Mouse (Mus musculus) hindbrain, embryonic 14.5 days (tissue): ENCODE measurements around the gene Oca2. TPM values are rescaled to one million over a fixed set of nuclear protein-coding genes. Genes with fewer than 3 reads are reported as not detected.
A peak's percentile ranks its signal among the peaks of the same experiment; 100 is the strongest.

Experiments
- ATAC-seq: fragments of 200-750 bp; cut with Nextera tagmentation; 2 replicates; pipeline ENCODE4 v1.8.0; 2017; ENCODE audit warnings: moderate number of reproducible peaks, mild to moderate bottlenecking, moderate TSS enrichment, moderate library complexity; ENCODE audit not compliant: low FRiP score
- DNase-seq: peaks from one replicate; pipeline ENCODE4 v3.0.0-alpha.2; 2015; ENCODE audit warnings: low spot score
- H3K27ac ChIP-seq: fragments of 300-500 bp; sonication (generic); 2 replicates; pipeline ENCODE4 v1.5.1; 2014; ENCODE audit warnings: mild to moderate bottlenecking, moderate library complexity
- H3K27me3 ChIP-seq: fragments of 300-500 bp; sonication (generic); 2 replicates; pipeline ENCODE4 v1.6.1; 2014; ENCODE audit warnings: mild to moderate bottlenecking, low read length, mixed read lengths; ENCODE audit not compliant: control insufficient read depth, insufficient read depth
- H3K36me3 ChIP-seq: fragments of 300-500 bp; sonication (generic); replicated peaks from 2 replicates; pipeline ENCODE4 v1.6.1; 2014; ENCODE audit not compliant: control insufficient read depth, insufficient read depth
- H3K4me1 ChIP-seq: fragments of 300-500 bp; sonication (generic); replicated peaks from 2 replicates; pipeline ENCODE4 v1.6.1; 2014; ENCODE audit warnings: antibody characterized with exemption, low read length, mixed read lengths; ENCODE audit not compliant: control insufficient read depth, insufficient read depth
- H3K4me2 ChIP-seq: fragments of 300-500 bp; sonication (generic); replicated peaks from 2 replicates; pipeline ENCODE4 v1.6.1; 2014; ENCODE audit warnings: mild to moderate bottlenecking, moderate library complexity
- H3K4me3 ChIP-seq: fragments of 300-500 bp; sonication (generic); replicated peaks from 2 replicates; pipeline ENCODE4 v1.5.1; 2014; ENCODE audit warnings: mild to moderate bottlenecking, low read length
- H3K9ac ChIP-seq: fragments of 300-500 bp; sonication (generic); 2 replicates; pipeline ENCODE4 v1.6.1; 2014
- H3K9me3 ChIP-seq: fragments of 300-500 bp; sonication (generic); 2 replicates; pipeline ENCODE4 v1.6.1; 2016; ENCODE audit warnings: low read length; ENCODE audit not compliant: control insufficient read depth
- WGBS: fragments of 180-500 bp; shearing (Covaris S2); extraction: QIAGEN DNeasy Blood & Tissue Kit; methylation state at CpG from one replicate; pipeline ENCODE4 v1.1.7; 2014; 5-methylcytosine and 5-hydroxymethylcytosine counted together
- polyA plus RNA-seq: library from polyadenylated mRNA; unstranded; fragments of >200 nt; fragmentation: Nextera tagmentation; extraction: Ambion mirVana; gene quantifications from 2 replicates; pipeline ENCODE4 v1.2.1, GENCODE M21; 2014

Oca2 gene
- polyA plus RNA-seq, 1 experiment from 2014 or later = 2.1 TPM

GRCm38 (mm10) chr7:56348528-56348927, 109.0 kb downstream of the Oca2 start:
- WGBS = 51% methylated on average over 3 of the region's 3 CpGs
- ATAC-seq (no peak), DNase-seq (no peak)
- no peaks in the 10 kb centered on the region for H3K27me3 ChIP-seq
- H3K4me2 ChIP-seq = no peak overlapping the region
- no peak overlapping the region for H3K4me3 ChIP-seq
- H3K9me3 ChIP-seq = no peaks in the 10 kb centered on the region
- no peak overlapping the region for H3K27ac ChIP-seq
- no peak overlapping the region for H3K9ac ChIP-seq
- H3K4me1 ChIP-seq = no peaks in the 10 kb centered on the region
- no peaks in the 10 kb centered on the region for H3K36me3 ChIP-seq

- no peak overlapping the region for H3K9ac ChIP-seq
- H3K9me3 ChIP-seq = no peaks in the 10 kb centered on the region
- 87% methylated on average over 4 of the region's 4 CpGs for WGBS
- ATAC-seq (no peak), DNase-seq (no peak)
- H3K4me2 ChIP-seq = no peak overlapping the region
- H3K27me3 ChIP-seq = no peaks in the 10 kb centered on the region
- no peak overlapping the region for H3K27ac ChIP-seq
- H3K4me3 ChIP-seq = no peak overlapping the region
- H3K4me1 ChIP-seq = no peaks in the 10 kb centered on the region
- H3K36me3 ChIP-seq = no peaks in the 10 kb centered on the region
These were observed 117.2 kb downstream of the Oca2 start for GRCm38 (mm10) chr7:56356658-56357342.

GRCm38 (mm10) chr7:56381750-56382421, 142.3 kb downstream of the Oca2 start:
- 91% methylated on average over 4 of the region's 4 CpGs for WGBS
- H3K36me3 ChIP-seq = no peaks in the 10 kb centered on the region
- no peak overlapping the region for H3K4me2 ChIP-seq
- no peaks in the 10 kb centered on the region for H3K27me3 ChIP-seq
- no peak for DNase-seq
- H3K27ac ChIP-seq = no peak overlapping the region
- H3K9ac ChIP-seq = no peak overlapping the region
- H3K4me3 ChIP-seq = no peak overlapping the region
- ATAC-seq = no peak
- H3K9me3 ChIP-seq = no peaks in the 10 kb centered on the region
- no peaks in the 10 kb centered on the region for H3K4me1 ChIP-seq

- H3K4me2 ChIP-seq = no peak overlapping the region
- no peak overlapping the region for H3K4me3 ChIP-seq
- WGBS = 83% methylated on average over 1 of the region's 1 CpGs
- H3K27ac ChIP-seq = no peak overlapping the region
- no peaks in the 10 kb centered on the region for H3K4me1 ChIP-seq
- H3K36me3 ChIP-seq = no peaks in the 10 kb centered on the region
- no peaks in the 10 kb centered on the region for H3K27me3 ChIP-seq
- H3K9ac ChIP-seq = no peak overlapping the region
- DNase-seq (no peak), ATAC-seq (no peak)
- no peaks in the 10 kb centered on the region for H3K9me3 ChIP-seq
These were observed 143.1 kb downstream of the Oca2 start for GRCm38 (mm10) chr7:56382706-56383105.

GRCm38 (mm10) chr7:56388295-56388694, 148.7 kb downstream of the Oca2 start:
- Histone ChIP-seq H3K27ac (no peak overlapping the region), H3K4me2 (no peak overlapping the region), H3K27me3 (no peaks in the 10 kb centered on the region), H3K36me3 (no peaks in the 10 kb centered on the region), H3K4me3 (no peak overlapping the region), H3K4me1 (no peaks in the 10 kb centered on the region), H3K9ac (no peak overlapping the region), H3K9me3 (no peaks in the 10 kb centered on the region)
- ATAC-seq (no peak), DNase-seq (no peak)
- WGBS = 87% methylated on average over 2 of the region's 2 CpGs

GRCm38 (mm10) chr7:56418182-56418836, 178.7 kb downstream of the Oca2 start:
- peak; percentile 65; the same call in 1 of the 2 replicates for ATAC-seq
- Histone ChIP-seq H3K9ac (no peak overlapping the region), H3K27me3 (no peaks in the 10 kb centered on the region), H3K27ac (no peak overlapping the region), H3K4me3 (no peak overlapping the region), H3K4me1 (no peaks in the 10 kb centered on the region; the same call in 1 of the 2 replicates), H3K9me3 (no peaks in the 10 kb centered on the region), H3K4me2 (no peak overlapping the region), H3K36me3 (no peaks in the 10 kb centered on the region)
- WGBS = 46% methylated on average over 6 of the region's 6 CpGs
- no peak for DNase-seq

GRCm38 (mm10) chr7:56419253-56419844, 179.8 kb downstream of the Oca2 start:
- H3K27me3 ChIP-seq = no peaks in the 10 kb centered on the region
- no peaks in the 10 kb centered on the region for H3K9me3 ChIP-seq
- WGBS = 25% methylated on average over 5 of the region's 5 CpGs
- H3K27ac ChIP-seq = no peak overlapping the region
- no peaks in the 10 kb centered on the region for H3K36me3 ChIP-seq
- DNase-seq (peak; percentile 29), ATAC-seq (peak; percentile 31; the same call in 1 of the 2 replicates)
- H3K4me3 ChIP-seq = no peak overlapping the region
- no peaks in the 10 kb centered on the region; the same call in 1 of the 2 replicates for H3K4me1 ChIP-seq
- no peak overlapping the region for H3K9ac ChIP-seq
- no peak overlapping the region for H3K4me2 ChIP-seq

GRCm38 (mm10) chr7:56421946-56422345, 182.4 kb downstream of the Oca2 start:
- Histone ChIP-seq H3K9ac (no peak overlapping the region), H3K9me3 (no peaks in the 10 kb centered on the region), H3K4me1 (no peaks in the 10 kb centered on the region; the same call in 1 of the 2 replicates), H3K4me3 (no peak overlapping the region), H3K27ac (no peak overlapping the region), H3K27me3 (no peaks in the 10 kb centered on the region), H3K36me3 (no peaks in the 10 kb centered on the region), H3K4me2 (no peak overlapping the region)
- 85% methylated on average over 2 of the region's 2 CpGs for WGBS
- ATAC-seq (no peak), DNase-seq (no peak)

- Histone ChIP-seq H3K36me3 (no peaks in the 10 kb centered on the region), H3K9me3 (no peaks in the 10 kb centered on the region), H3K27me3 (no peaks in the 10 kb centered on the region), H3K4me2 (no peak overlapping the region), H3K9ac (no peak overlapping the region), H3K4me3 (no peak overlapping the region), H3K4me1 (no peaks in the 10 kb centered on the region; the same call in 1 of the 2 replicates), H3K27ac (no peak overlapping the region)
- DNase-seq (no peak), ATAC-seq (no peak)
- 88% methylated on average over 2 of the region's 2 CpGs for WGBS
These were observed 184.0 kb downstream of the Oca2 start for GRCm38 (mm10) chr7:56423548-56423947.
